Mouse (Mus musculus) lung, postnatal 0 days (tissue): ENCODE results near the gene Csrp3.

Experiments used
- CTCF ChIP-seq: IDR thresholded peaks from 2 replicates; pipeline ENCODE4 v1.5.1; 2016; ENCODE audit warnings: antibody characterized with exemption, mild to moderate bottlenecking
- EP300 ChIP-seq: IDR thresholded peaks from 2 replicates; pipeline ENCODE4 v1.6.1; 2016; ENCODE audit warnings: antibody characterized with exemption, mild to moderate bottlenecking, control low read depth

DNA sequence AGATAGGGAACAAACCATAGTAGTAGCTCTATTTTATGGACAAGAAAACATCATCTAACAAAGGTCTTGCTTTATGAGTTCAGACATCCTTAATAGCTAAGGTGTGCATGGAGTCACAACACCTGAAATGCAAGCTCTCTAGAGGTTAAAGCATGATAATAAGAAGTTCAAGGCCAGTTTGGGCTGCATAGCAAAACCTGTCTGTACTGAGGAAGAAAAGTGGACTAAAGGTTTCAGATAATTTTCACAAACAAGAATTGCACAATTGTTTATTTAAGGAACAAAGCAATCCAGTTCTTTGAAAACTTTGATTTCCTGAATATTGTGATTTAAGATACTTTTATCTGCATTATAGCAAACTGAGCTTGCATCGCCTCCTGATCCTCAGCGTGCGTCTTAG lies 24.2 kb downstream of the Csrp3 start:
- no peak for TF ChIP-seq CTCF
- no peak for TF ChIP-seq EP300
